Mouse (Mus musculus) thymus, adult 2 months (tissue): ENCODE results near the gene Ift140.

Source experiments
- CTCF ChIP-seq: fragments of 200-500 bp; IDR thresholded peaks from 2 replicates; pipeline ENCODE4 v1.5.1; 2012; ENCODE audit warnings: mild to moderate bottlenecking, control low read depth, low read length, moderate library complexity, borderline replicate concordance; ENCODE audit not compliant: control insufficient read depth, poor library complexity, insufficient read depth; ENCODE audit errors: extremely low read depth
- POLR2A ChIP-seq: fragments of 200-500 bp; IDR thresholded peaks from 2 replicates; pipeline ENCODE4 v1.6.1; 2012; ENCODE audit warnings: mild to moderate bottlenecking, low read length, control low read depth, moderate library complexity; ENCODE audit not compliant: control insufficient read depth, poor library complexity, insufficient read depth; ENCODE audit errors: extremely low read depth

DNA sequence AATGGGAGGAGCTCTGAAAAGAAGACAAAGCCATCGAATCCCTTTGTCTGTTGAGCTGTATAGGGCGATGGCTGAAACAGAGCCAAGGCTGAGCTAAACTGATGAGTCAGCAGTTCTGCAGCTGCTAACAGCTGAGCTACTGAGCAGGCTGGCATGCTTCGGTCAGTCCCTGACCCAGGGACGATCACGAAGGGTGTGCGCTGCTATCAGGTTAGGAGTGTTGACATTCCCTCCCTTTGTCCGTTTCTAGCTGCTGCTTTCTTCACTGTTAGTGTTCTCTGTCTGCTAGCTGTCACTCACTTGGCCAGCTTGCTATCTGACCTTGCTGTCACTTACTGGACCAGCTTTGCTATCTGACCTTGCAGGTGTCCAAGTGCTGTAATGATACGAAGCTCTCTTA, 111.2 kb downstream of the Ift140 start:
- TF ChIP-seq CTCF = no peak
- TF ChIP-seq POLR2A = no peak
